Mouse (Mus musculus): ENCODE results near the gene Vmn1r204. TPM values are rescaled to one million over a fixed set of nuclear protein-coding genes. Genes with fewer than 3 reads are reported as not detected.
"Not testable (repeated sequence)": the region's sequence is repeated elsewhere in the genome, so short reads cannot be mapped to it uniquely, and the experiment has no call there.

The Vmn1r204 gene
- not detected in 2 replicates for polyA plus RNA-seq (2015; fragmentation: Nextera tagmentation; extraction: Ambion mirVana)

GRCm38 (mm10) chr13:22552898-22553297, at the start of gene Vmn1r204:
Gene Vmn1r204 (plus strand): TSS chr13:22553198.
- H3K4me3 ChIP-seq; H3K36me3 ChIP-seq; ATAC-seq (ENCODE audit: borderline replicate concordance, extremely low read depth, low FRiP score, low TSS enrichment); H3K4me2 ChIP-seq; H3K4me1 ChIP-seq; H3K27me3 ChIP-seq; H3K27ac ChIP-seq; H3K9ac ChIP-seq; H3K9me3 ChIP-seq: not testable (repeated sequence)
- WGBS, result 60% methylated on average over 1 of the region's 1 CpGs

DNA sequence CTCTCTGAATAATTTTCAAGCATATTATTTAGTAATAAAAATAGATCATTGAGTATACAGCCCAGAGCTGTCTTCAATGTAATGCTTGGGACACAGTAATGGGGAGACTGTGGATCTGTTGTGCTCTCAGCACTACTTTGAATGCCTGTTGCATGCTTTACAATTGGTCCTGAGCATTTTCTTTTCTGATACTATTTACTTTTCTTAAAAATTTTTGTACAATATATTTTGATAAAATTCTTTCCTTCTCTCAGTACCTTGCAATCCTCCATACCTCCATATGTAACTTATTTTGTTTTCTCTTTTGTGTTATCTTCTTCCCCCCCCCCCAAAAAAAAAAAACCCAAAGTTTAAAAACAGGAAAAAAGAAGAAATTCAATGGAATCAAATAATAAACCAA, 47.7 kb upstream of the Vmn1r204 start, which contains the start of gene Vmn1r202:
TSS of gene Vmn1r202 (minus strand) at position 101 of the 400 bp plus-strand sequence.
- H3K27ac ChIP-seq, result no peak within 1 kb of the TSS
- ATAC-seq (ENCODE audit: borderline replicate concordance, extremely low read depth, low FRiP score, low TSS enrichment), result no peak

GRCm38 (mm10) chr13:22517814-22518213, 35.2 kb upstream of the Vmn1r204 start, which contains the start of gene Vmn1r203:
Gene Vmn1r203 (plus strand): TSS chr13:22518114.
- no peak for ATAC-seq (ENCODE audit: borderline replicate concordance, extremely low read depth, low FRiP score, low TSS enrichment)
- H3K4me2 ChIP-seq, result no peak within 1 kb of the TSS
- H3K27me3 ChIP-seq, result no peaks in the 10 kb centered on the region
- H3K4me3 ChIP-seq, result no peak within 1 kb of the TSS
- H3K4me1 ChIP-seq, result no peaks in the 10 kb centered on the region
- H3K36me3 ChIP-seq, result no peaks in the 10 kb centered on the region
- no peak within 1 kb of the TSS for H3K9ac ChIP-seq
- H3K9me3 ChIP-seq, result no peaks in the 10 kb centered on the region
- no peak within 1 kb of the TSS for H3K27ac ChIP-seq

More for the DNA sequence above, 47.7 kb upstream of the Vmn1r204 start, which contains the start of gene Vmn1r202:
- Histone ChIP-seq H3K4me2 (no peak within 1 kb of the TSS), H3K9me3 (no peaks in the 10 kb centered on the region), H3K36me3 (no peaks in the 10 kb centered on the region), H3K4me1 (no peaks in the 10 kb centered on the region), H3K9ac (no peak within 1 kb of the TSS), H3K4me3 (no peak within 1 kb of the TSS), H3K27me3 (no peaks in the 10 kb centered on the region)

DNA sequence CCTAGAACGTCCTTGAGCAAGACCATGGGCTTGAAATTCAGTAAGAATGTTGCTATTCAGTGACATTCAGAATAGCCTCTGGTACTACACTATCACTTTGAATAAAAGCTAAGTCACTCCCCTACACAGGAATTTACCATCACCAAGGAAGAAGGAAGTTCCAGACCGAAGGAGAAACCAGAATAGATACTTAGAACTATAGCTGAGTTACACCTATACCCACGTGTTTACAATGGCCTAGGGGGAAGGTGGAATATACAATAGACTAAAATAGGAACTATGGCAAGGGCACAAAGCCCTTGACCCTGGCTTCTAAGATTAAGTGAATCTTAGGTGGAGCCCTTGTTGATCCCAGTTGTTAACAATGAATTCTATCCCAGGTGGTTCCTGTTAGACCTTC, 21.9 kb downstream of the Vmn1r204 start:
- H3K9me3 ChIP-seq; H3K27ac ChIP-seq; H3K36me3 ChIP-seq; H3K9ac ChIP-seq; H3K4me2 ChIP-seq; H3K4me3 ChIP-seq; H3K27me3 ChIP-seq; H3K4me1 ChIP-seq; ATAC-seq (ENCODE audit: borderline replicate concordance, extremely low read depth, low FRiP score, low TSS enrichment): not testable (repeated sequence)
- 72% methylated on average over 3 of the region's 3 CpGs for WGBS

GRCm38 (mm10) chr13:22583336-22583735, 30.3 kb downstream of the Vmn1r204 start:
- not testable (repeated sequence) for H3K27ac ChIP-seq; H3K4me2 ChIP-seq; ATAC-seq (ENCODE audit: borderline replicate concordance, extremely low read depth, low FRiP score, low TSS enrichment); H3K4me1 ChIP-seq; H3K9ac ChIP-seq; H3K36me3 ChIP-seq; H3K27me3 ChIP-seq; H3K4me3 ChIP-seq; H3K9me3 ChIP-seq
- WGBS, result 73% methylated on average over 14 of the region's 14 CpGs

DNA sequence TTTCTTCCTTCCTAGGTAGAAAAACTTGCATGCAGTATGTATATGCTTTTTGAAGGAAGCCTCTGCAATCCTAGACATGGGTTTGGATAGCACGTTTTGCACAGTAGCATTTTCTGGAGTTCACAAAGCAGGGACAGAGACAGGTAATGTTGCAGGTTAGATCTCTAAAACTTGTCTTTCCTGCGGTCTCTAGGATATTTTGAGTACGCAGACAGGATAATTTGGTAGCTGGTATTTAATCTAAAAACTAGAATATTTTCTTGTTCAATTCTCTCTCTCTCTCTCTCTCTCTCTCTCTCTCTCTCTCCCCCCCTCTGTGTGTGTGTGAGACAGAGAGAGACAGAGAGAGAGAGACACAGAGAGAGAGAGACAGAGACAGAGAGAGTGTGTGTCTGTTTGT, 39.9 kb downstream of the Vmn1r204 start, which contains the start of gene Vmn1r205:
TSS of gene Vmn1r205 (minus strand) at position 101 of the 400 bp plus-strand sequence.
- H3K36me3 ChIP-seq, result no peaks in the 10 kb centered on the region
- H3K4me3 ChIP-seq, result no peak within 1 kb of the TSS

More for the DNA sequence above, 39.9 kb downstream of the Vmn1r204 start, which contains the start of gene Vmn1r205:
- H3K9ac ChIP-seq, result no peak within 1 kb of the TSS
- H3K4me2 ChIP-seq, result no peak within 1 kb of the TSS
- H3K27ac ChIP-seq, result no peak within 1 kb of the TSS
- ATAC-seq (ENCODE audit: borderline replicate concordance, extremely low read depth, low FRiP score, low TSS enrichment), result no peak
- H3K9me3 ChIP-seq, result no peaks in the 10 kb centered on the region
- H3K4me1 ChIP-seq, result no peaks in the 10 kb centered on the region
- 72% methylated on average over 3 of the region's 3 CpGs for WGBS
- no peaks in the 10 kb centered on the region for H3K27me3 ChIP-seq

Other genes starting within 250 kb of the Vmn1r204 start
- gene Vmn1r197, start 228.6 kb upstream of the Vmn1r204 start, polyA plus RNA-seq (2015; fragmentation: Nextera tagmentation; extraction: Ambion mirVana), result not detected in 2 replicates
- gene Vmn1r198, start 202.8 kb upstream of the Vmn1r204 start, polyA plus RNA-seq (2015; fragmentation: Nextera tagmentation; extraction: Ambion mirVana), result not detected in 2 replicates
- gene Vmn1r199, start 173.4 kb upstream of the Vmn1r204 start, polyA plus RNA-seq (2015; fragmentation: Nextera tagmentation; extraction: Ambion mirVana), result not detected in 2 replicates
- not detected in 2 replicates for gene Vmn1r200, start 162.8 kb upstream of the Vmn1r204 start, polyA plus RNA-seq (2015; fragmentation: Nextera tagmentation; extraction: Ambion mirVana)
- not detected in 2 replicates for gene Vmn1r201, start 81.3 kb upstream of the Vmn1r204 start, polyA plus RNA-seq (2015; fragmentation: Nextera tagmentation; extraction: Ambion mirVana)
- not detected in 2 replicates for gene Vmn1r202, start 47.8 kb upstream of the Vmn1r204 start, polyA plus RNA-seq (2015; fragmentation: Nextera tagmentation; extraction: Ambion mirVana)
- not detected in 2 replicates for gene Vmn1r203, start 35.1 kb upstream of the Vmn1r204 start, polyA plus RNA-seq (2015; fragmentation: Nextera tagmentation; extraction: Ambion mirVana)
- not detected in 2 replicates for gene Vmn1r205, start 39.8 kb downstream of the Vmn1r204 start, polyA plus RNA-seq (2015; fragmentation: Nextera tagmentation; extraction: Ambion mirVana)
- gene Vmn1r206, start 71.1 kb downstream of the Vmn1r204 start, polyA plus RNA-seq (2015; fragmentation: Nextera tagmentation; extraction: Ambion mirVana), result not detected in 2 replicates
- not detected in 2 replicates for gene Vmn1r207-ps, start 176.4 kb downstream of the Vmn1r204 start, polyA plus RNA-seq (2015; fragmentation: Nextera tagmentation; extraction: Ambion mirVana)
- not detected in 2 replicates for gene Vmn1r208, start 224.2 kb downstream of the Vmn1r204 start, polyA plus RNA-seq (2015; fragmentation: Nextera tagmentation; extraction: Ambion mirVana)

Data from lung, embryonic 15.5 days (tissue).